Mouse (Mus musculus): ENCODE measurements at regions not wholly inside any gene's neighbourhood (a gene's known extent, or its start where the extent isn't known, plus 50 kb on each side); places are given as distances from the start of the nearest gene placed in this dataset.

DNA sequence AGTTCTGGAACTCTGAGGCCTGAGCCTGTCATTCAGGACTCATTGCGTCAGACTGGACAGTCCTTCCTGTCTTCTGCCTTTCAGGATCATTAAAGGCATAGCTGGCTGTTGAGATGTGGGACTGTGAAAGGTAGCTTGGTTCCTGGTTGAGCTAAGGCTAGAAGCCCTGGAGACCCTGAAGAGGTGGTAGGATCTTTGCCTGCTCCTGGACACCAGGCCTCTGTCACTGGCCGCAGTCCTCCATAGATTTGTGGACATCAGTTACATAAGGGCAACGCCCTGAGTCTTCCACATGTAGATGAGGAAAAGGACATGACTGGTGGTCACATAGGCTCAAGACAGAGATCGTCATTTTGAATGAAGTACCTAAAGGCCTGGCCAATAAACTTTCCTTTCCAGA is 127.9 kb downstream of the Opa1 start:
- DNase-seq (ENCODE audit: low spot score) = no peak

DNA sequence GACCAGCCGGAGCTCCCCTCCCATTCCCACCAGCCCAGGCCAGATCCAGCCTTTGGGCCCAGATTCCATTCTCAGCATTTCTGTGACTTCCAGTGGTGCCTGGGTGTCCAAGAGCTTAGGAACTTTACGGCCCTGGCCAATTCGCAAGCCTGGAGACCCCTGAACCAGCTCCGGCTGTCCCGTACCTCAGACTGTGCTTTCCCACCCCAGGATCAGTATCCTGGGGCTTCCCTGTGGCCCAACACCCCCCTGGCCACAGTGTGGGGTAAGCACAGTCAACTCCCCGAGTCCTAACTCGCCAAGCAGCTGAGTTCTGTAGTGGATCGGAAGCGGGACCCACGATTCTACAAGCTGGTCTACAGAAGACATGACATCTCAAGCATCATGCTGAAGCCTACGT is 128.5 kb downstream of the Opa1 start:
- no peak for DNase-seq (ENCODE audit: low spot score)

DNA sequence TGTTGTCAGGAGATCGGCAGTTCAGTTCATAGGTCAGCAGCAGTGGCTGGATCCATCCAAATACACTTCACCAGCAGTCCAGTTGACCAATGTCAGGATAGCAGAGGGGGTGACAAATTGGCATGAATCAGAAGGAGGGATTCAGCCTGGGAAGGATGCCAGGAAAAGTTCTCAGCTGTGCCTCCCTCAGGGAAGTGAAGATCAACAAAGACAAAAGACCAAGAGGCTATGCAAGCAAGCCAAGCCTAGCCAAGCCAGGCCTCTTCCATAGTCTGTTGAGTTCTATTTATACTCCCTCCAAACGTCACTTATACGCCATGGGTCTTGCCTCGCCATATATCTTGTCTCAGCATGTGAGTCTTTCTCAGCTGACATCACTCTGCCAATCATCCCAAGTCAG is 129.9 kb downstream of the Opa1 start:
- no peak for DNase-seq (ENCODE audit: low spot score)

DNA sequence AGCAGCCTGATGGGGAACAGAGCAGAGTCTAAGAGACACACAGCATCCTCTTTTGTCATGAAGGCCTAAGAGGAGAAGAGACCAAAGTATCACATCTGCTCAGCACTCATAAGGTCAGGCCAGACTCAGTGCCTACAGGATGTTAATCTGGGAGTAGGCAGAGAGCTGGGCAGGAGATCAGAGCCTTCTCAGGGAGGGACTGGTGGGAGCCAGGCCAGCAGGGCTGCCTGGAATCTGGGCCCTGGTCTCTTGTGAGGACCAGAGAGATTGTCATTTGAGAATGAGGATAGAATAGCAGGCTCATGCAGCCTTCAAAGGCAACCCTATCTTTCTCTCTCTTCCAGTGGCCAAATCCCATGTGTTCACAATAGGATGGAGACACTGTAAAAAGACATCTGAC is 132.3 kb downstream of the Opa1 start:
- no peak for DNase-seq (ENCODE audit: low spot score)

DNA sequence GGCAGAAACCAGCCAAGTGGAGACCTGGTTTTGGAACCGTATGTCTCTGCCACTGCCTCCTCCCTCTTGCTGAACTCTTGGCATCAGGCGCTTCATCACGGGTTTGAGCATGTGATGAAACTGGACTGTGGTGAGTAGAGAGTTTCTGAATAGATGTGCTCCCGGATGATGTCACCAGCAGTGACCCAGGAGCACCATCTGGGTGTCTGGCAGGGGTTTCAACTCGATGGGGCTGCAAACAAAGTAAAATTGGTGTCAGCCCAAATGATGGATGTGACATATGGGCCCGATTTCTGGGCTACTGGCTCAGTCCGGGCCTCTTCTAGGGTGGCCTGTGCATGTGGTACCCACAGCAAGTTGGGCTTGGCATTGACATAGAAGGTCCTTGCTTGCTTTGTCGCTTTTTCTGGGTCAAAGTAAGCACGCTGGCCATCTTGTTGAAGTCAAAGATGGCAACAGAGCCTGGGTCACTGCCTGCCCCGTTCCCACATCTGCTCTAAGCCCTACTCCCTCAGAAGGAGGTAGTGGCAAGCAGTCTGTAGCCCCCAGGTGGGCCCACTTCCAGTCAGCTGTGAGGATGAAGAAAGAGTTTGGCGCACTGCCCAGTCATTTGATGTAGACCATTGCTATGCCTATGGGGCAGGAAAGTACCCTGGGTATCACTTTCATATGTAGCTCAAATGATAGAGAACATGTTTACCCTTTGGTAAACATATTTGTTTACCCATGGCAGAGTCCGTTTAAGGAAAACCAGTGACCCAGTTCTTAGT is 133.0 kb downstream of the Opa1 start:
- no peak for DNase-seq (ENCODE audit: low spot score)

DNA sequence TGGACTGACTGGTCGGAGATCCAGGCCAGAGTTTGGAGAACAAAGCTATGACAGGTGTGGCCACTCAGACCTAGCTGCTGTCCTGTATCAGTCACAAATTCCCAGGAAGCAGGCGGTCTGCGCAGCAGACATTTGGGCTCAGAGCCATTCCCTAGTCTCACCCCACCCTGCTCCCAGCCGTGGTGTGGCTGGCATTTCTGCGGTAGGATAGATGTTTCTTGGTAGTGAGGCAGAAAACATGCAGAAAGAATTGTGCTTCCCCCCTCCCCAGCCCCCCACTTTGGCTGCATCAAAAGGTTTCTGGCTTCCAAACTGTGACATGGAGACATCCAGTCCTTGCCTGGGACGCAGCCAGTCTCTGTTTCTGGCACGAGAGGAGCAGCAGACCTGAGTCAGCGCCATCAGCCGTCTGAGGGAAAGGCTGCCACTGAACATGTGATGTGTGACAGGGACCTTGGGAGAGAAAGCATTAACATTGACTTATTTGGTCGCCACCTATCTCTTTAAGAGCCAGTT is 135.5 kb downstream of the Opa1 start:
- DNase-seq (ENCODE audit: low spot score) = no peak

DNA sequence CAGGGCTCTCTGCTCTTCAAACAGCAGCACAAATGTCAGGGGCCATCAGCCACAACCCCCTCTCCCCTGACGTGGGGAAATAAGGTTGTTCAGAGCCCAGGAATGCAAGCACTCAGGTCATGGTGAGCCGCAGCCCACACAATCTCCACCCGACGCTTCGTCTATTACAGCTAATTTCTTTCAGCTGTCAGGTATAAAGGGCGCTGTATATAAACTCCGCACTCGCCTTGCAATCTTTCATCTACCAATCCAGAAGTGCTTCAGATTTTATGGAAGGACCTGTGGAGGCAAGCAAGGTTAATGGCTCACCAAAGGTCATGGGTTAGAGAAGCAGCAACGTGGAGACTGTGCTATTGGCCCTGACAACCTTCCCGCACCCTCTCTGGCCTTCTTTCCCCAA is 139.8 kb downstream of the Opa1 start:
- no peak for DNase-seq (ENCODE audit: low spot score)

DNA sequence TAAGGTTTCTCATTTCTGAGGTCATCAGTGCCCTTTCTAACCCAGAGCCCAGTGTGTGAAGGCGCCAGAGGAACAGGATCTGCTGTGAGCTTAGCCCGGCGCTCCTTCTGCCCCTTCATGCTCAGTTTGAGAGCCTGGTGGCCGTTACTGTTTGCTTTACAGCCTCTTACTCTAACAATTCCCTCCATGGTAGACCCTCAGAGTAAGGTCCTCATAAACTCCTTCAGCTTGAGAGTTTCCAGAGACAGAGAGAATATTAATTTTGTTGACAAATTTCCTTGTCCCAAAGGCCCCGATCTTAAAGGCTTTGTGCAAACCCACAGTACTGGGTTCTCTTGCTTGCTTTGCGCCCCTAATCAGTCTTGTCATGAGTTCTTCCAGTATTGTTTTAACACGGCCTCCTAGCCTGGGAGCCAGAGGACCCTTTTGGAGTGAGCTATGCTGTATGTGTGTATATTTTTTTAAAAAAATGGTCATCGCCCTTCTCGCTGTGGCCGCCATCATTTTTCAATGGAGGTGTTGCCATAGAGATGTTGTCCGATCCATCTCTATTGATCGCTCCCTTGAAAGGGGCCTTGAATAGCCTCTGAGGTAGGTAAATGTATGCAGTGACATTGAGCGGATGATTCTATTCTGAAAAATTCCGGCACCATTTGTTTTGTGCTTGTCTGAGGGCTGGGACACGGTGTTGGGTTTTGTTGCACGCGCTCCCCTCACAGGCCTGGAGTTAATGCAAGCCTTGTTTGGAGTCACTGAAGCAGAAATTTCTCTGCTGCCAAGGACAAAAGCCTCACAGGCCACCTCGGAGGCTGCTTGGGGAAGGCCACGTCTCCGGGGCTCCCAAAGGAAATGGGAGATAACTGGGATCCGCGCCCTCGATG is 140.7 kb downstream of the Opa1 start:
- no peak for DNase-seq (ENCODE audit: low spot score)

DNA sequence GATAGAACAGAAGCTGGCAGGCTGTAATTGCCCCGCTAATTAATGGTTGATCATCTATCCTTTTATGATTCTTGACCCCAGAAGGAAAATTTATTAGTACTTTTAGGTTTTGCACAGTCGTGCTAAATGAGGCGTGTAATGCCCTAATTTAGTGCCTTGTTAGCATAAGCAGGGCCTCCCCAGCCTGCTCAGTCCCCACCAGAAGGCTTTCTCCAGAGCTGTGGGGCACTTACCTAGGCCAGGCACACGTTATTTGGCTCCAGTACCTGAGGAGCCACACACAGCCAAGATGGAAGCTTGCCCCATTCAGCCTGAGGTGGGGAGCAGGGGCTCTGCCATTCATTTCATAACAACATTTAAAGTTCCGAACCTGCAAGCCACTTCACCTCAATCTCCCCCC is 146.0 kb downstream of the Opa1 start:
- DNase-seq (ENCODE audit: low spot score) = no peak

DNA sequence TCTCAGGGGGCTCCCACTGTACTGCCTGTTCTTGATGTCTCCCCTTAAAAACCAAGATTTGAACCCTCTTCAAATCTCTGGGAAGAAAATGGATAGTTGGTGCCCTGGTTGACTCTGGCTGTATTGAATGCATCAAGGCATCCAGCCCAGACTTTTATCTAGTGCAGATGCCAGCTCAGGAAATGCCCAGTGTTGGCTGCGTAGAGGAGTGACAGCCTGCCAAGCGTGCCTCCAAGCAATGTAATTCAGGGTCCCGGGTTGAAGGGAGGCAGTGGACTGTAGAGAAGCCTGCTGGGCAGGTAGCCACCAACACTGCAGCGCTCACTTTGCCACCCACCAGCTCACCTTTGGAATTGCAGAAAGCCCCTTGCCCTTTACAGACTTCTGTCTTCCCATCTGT is 146.4 kb downstream of the Opa1 start:
- DNase-seq (ENCODE audit: low spot score) = no peak

DNA sequence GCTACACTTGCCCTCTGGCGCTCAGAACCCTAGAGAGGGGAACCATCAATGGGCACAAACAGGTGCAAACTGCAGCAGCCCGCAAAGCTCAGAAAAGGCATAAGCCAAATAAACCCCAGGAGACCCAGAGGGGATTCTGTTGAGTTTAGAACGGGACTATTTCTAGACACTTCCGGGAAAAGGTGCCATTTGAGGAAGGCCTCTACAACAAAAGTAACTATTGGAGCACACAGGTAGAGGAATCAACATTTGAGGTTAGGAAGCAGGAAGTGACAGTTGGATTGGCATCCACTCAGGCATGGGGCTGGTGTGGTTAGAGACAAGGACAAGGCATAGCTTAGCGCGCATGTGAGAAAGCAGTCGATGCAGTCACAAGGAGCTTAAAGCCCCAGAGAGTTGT is 148.3 kb downstream of the Opa1 start:
- DNase-seq (ENCODE audit: low spot score) = no peak

DNA sequence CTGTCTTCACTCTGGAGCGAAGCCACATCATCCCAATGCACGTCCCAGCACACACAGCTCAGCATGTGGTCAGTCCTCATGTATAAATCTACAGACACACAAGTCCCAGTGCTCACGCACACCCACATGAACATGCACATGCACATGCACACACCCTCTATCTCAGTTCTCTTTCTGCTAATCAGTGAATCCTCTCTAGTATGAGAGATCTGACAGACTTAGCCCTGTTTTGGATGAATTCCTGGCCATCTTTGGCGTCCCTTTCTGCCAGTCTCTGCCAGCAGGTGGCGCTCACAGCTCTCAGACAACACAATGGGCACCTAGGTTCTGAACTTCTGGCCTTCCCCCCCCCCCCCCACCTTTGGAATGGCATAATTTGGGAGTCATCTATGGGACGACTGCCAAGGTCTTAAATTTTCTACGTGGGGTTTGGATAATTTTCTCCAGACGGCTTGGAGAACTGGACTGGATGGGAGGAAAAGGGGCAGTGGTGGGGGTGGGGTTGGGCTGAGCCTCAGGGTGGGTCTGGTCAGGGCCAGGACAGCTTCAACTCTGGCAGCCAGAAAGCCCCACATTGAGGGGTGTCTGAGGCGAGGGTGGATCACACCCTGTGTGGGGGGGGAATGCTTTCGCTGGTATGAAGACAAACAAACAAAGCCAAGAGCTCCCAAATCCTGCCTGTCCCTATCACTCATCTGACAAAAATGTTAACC is 149.8 kb downstream of the Opa1 start:
- DNase-seq (ENCODE audit: low spot score) = peak; percentile 53

DNA sequence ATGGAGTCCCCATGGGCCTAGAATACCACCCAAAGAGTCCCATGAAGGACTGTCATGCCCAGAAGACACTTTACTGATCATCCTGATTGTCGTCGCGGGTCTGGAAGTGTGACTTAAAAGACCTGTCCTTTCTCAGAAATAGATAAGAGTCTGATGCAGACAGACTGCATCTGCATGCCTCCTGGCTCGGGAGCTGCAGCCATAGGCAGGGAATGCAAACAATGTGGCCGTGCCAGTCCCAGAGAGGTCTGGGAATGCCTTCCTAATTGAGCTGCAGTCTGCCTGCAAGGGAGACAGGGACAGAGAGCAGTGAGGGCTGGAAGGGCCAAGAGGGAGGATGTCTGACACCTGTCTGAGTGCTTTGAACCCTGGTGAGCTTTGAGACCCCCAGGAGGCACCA is 150.9 kb downstream of the Opa1 start:
- no peak for DNase-seq (ENCODE audit: low spot score)

DNA sequence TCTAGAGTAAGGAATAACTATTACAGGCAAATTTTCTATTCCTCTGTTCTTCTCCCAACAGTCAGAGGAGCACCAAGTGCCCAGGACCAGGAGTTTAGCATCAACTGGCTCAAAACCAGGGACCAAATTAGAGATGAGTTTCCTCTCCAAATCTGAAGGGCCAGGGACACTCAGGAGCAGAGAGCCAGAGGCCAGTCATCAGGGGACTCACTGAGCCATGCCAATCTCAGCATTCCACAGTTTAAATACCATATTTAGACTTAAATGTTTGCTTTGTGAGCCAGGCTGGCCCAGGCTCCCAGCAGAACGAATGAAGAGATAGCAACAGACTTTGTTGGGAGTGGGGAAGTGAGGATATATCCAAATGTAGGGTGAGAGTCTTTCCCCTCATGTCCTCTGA is 153.8 kb downstream of the Opa1 start:
- DNase-seq (ENCODE audit: low spot score) = no peak

DNA sequence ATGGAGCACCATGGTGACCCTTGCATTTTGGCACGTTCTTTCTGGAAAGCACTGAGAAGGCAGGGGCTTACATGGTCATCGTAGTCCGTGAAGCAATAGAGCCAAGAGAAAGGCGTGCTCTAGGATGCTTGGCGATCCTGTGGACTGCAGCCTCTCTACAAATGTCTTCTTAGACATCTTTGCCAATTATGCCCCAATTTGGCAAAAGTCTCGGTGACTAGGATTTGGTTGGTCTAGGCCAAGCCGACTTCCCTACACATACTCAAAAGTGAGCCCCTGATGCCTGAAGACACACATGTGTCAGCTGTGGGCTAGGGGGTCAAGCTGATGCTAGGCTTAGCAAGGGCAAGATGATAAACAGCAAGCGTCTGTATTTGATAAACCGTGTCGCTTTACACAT is 154.7 kb downstream of the Opa1 start:
- DNase-seq (ENCODE audit: low spot score) = no peak

DNA sequence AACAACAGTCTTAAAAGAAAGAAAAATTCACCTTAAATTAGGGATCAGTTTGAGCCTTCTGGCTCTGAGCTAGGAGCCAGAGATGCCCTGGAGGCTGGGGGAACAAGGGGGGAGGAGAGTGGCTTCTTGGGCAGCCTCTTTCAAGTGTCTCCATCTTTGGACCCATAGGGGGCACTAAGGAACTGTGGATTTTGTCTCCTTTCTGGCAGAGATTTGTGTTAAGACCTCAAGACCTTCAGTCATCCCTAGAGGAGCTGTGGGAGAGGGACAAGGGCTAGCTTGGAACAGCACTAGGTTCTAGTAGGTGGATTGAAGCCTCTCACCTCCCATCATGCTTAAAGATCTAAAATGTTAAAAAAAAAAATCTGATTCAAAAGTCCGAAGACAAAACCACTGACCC is 155.2 kb downstream of the Opa1 start:
- DNase-seq (ENCODE audit: low spot score) = no peak

DNA sequence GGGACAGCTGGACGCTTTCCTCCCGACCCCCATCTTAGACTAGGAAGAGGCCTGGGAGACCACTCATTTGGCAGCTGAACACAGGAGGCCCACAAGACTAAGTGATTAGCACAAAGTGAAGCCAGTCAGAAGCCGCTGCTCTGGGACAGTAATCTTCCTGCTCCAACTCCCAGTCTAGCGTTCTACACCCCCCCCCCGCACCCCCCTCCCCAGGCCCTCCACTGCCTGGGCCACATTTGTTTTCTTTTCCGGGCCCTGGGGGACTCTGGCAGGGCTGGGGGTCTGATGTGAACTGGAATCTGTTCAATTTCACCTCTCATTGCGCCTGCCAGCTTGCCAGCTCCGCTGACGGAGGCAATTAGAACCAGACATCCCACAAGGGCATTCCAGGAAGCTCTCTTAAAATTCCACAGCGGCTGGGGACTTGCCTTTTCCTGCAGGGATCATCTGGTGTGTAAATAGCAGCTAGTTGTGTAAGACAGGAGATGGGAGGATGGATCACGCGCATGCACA is 155.7 kb downstream of the Opa1 start:
- no peak for DNase-seq (ENCODE audit: low spot score)

DNA sequence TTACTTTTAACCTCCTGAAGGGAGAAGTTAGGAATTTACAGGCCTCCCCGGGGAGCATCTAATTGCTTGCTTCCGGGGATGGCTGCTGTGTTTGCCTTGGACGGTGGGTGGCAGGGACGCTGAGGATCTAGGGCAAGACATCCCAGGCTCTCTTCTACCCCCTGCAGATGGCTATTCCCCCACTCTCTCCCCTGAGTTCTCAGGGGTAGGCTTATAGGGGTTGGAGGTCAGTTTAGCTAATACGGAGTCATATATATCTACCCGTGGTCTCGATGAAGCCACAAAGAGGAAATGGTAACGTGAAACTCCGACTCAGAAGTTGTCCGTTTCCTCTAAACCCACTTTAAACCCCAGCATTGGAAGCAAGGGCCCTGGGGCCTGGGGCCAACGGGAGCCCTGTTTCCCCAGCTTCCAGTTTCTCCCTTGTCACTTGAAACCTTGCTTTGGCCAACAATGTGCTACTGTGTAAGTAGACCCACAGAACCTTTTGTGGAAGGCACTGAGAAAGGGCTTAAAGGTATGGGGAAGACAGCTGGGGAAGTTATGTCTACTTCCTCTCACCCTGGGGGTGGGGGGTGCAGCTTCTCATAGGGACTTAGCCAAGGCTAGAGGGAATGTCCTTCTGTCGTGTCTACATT is 156.4 kb downstream of the Opa1 start:
- no peak for DNase-seq (ENCODE audit: low spot score)

DNA sequence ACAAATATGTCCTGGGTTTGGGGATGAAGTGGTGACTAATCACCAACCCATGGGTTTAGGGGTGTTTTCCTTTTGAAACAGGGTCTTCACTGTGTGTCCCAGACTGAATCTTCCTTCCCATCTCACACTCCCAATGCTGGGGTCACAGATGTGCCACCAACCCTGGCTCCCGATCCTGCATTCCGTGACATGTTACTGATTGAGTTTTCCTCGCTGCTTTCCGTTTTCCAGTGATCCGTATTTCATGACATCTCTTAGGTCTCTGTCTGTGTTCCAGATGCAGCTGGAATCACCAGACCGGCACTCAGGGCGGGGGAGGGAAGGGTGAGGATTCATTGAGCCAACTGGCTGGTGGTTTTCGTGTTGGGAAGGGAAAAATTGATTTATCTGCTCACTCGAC is 157.1 kb downstream of the Opa1 start:
- no peak for DNase-seq (ENCODE audit: low spot score)

DNA sequence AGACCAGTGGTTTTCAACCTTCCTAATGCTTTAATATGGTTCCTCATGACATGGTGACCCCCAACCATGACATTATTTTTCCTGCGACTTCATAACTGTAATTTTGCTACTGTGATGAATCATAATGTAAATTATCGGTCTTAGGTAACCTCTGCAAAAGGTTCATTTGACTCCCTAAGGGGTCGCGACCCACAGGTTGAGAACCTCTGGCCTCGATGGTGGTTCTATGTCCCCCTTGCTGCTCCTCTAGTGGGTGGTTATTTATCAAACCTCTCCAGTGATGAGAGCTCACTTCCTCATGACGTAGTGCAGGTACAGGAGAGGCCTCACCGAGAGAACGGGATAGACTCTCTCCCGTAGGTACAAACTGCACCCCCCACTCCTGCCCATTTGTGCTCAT is 158.9 kb downstream of the Opa1 start:
- DNase-seq (ENCODE audit: low spot score) = no peak

DNA sequence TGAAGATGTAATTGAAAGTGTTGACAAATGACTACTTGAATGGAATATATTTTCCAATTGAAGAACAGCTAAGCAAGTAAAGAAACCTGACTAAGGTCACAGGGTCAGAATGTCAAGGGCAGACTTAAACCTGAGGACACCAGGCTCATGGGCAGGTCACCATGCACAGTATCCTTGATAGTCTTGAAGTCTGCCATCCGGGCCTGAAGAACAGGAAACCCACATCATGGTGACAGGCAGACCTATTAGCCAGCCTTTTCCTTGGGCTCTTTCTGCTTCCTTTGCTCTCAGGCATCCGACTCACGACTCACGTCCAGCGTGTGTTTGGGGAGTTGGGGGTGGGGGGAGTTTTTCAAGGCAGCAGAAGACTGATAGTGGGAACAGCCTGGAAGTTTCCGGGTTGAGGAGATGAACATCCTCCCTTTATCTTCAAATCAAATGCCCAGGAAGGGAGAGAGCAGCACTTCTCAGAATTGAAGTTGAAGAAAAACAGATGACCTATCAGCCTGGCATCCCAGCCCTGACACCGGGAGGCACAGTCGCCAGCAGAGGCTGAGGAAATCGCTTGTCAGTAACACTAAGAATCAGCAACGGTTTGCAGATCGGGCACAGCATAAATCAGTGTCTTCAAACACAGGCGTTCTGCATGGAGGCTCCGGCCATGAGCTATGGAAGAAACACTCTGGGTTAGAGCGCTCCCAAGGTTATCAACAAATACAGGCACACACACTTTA is 163.5 kb downstream of the Opa1 start:
- DNase-seq (ENCODE audit: low spot score) = no peak
